Mouse (Mus musculus) testis, adult 2 months (tissue): ENCODE data around the gene Pecr.

Experiments used
- CTCF ChIP-seq: fragments of 200-500 bp; IDR thresholded peaks from 2 replicates; pipeline ENCODE4 v1.5.1; 2012; ENCODE audit warnings: low read depth, mild to moderate bottlenecking, inconsistent platforms, low read length, moderate library complexity; ENCODE audit not compliant: control insufficient read depth, insufficient read depth, insufficient replicate concordance
- POLR2A ChIP-seq: fragments of 200-500 bp; IDR thresholded peaks from 2 replicates; pipeline ENCODE4 v1.6.1; 2012; ENCODE audit warnings: low read depth, mild to moderate bottlenecking, inconsistent platforms, low read length, moderate library complexity; ENCODE audit not compliant: control insufficient read depth

- TF ChIP-seq CTCF (no peak), POLR2A (peak; percentile 42; the same call in 1 of the 2 replicates)
Observed at GRCm38 (mm10) chr1:72211701-72212699, 72.1 kb downstream of the Pecr start, which contains the start of gene Mreg.
